Mouse (Mus musculus) spleen, adult 2 months (tissue): ENCODE results near the gene Wwox.

Source experiments
- CTCF ChIP-seq: fragments of 200-500 bp; IDR thresholded peaks from 2 replicates; pipeline ENCODE4 v1.5.1; 2011; ENCODE audit warnings: mild to moderate bottlenecking, inconsistent platforms; ENCODE audit not compliant: insufficient read depth, insufficient read length, insufficient replicate concordance; ENCODE audit errors: extremely low read depth
- POLR2A ChIP-seq: fragments of 200-500 bp; IDR thresholded peaks from 2 replicates; pipeline ENCODE4 v1.6.1; 2011; ENCODE audit warnings: low read depth, low read length, inconsistent platforms

DNA sequence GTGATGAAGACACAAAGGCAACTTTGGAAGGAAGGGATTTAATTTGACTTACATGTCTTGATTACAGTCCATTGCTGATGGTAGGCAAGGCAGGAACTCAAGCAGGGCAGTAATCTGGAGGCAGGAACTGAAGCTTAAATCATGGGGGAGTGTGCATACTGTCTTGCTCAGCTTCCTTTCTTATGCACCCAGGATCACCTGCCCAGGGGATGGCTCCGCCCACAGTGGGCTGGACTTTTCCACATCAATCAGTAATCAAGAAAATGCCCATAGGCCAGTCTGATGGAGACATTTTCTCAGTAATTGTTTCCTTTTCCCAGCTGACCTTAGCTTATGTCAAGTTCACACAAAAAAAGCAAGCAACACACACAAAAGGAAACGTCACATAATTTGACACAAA is 237.5 kb downstream of the Wwox start:
- no peak for TF ChIP-seq POLR2A
- no peak for TF ChIP-seq CTCF
